Mouse (Mus musculus): ENCODE results near the gene Rasal1.

Rasal1 gene

GRCm38 (mm10) chr5:120622198-120622851 lies 26.3 kb upstream of the Rasal1 start:
- peak; percentile 70 to 71 for DNase-seq

- no peak for DNase-seq
These were observed 24.2 kb upstream of the Rasal1 start for GRCm38 (mm10) chr5:120624427-120624826.

GRCm38 (mm10) chr5:120626399-120626798 lies 22.2 kb upstream of the Rasal1 start:
- DNase-seq, result peak; percentile 64 to 69

- DNase-seq, result no peak
These were observed 20.9 kb upstream of the Rasal1 start for GRCm38 (mm10) chr5:120627515-120628300.

GRCm38 (mm10) chr5:120628624-120629023 lies 20.0 kb upstream of the Rasal1 start:
- no peak for DNase-seq

GRCm38 (mm10) chr5:120631128-120631527 lies 17.5 kb upstream of the Rasal1 start:
- DNase-seq, result peak in 1 of 2 experiments; percentile 32

- peak in 1 of 2 experiments; percentile 21 for DNase-seq
These were observed 16.7 kb upstream of the Rasal1 start for GRCm38 (mm10) chr5:120631892-120632291.

- no peak for DNase-seq
These were observed 14.5 kb upstream of the Rasal1 start, which contains the start of gene Cfap73 for GRCm38 (mm10) chr5:120634131-120634530. Gene Cfap73 (minus strand): TSS chr5:120634235.

- peak in 1 of 2 experiments; percentile 9 for DNase-seq
These were observed 13.8 kb upstream of the Rasal1 start for GRCm38 (mm10) chr5:120634860-120635259.

- DNase-seq, result no peak
These were observed 13.0 kb upstream of the Rasal1 start for GRCm38 (mm10) chr5:120635633-120636032.

- DNase-seq, result no peak
These were observed 8.5 kb upstream of the Rasal1 start for GRCm38 (mm10) chr5:120640094-120640493.

- DNase-seq, result no peak
These were observed 5.1 kb upstream of the Rasal1 start for GRCm38 (mm10) chr5:120643365-120644085.

- no peak for DNase-seq
These were observed 4.4 kb upstream of the Rasal1 start for GRCm38 (mm10) chr5:120644227-120644626.

GRCm38 (mm10) chr5:120645851-120646250 lies 2.8 kb upstream of the Rasal1 start:
- no peak for DNase-seq

- no peak for DNase-seq
These were observed 1.3 kb upstream of the Rasal1 start for GRCm38 (mm10) chr5:120647361-120647760.

- peak; percentile 34 to 37 for DNase-seq
These were observed 659 bp upstream of the Rasal1 start for GRCm38 (mm10) chr5:120647814-120648491.

GRCm38 (mm10) chr5:120649374-120649933 lies 842 bp downstream of the Rasal1 start:
- no peak for DNase-seq

GRCm38 (mm10) chr5:120649938-120650337 lies 1.3 kb downstream of the Rasal1 start:
- DNase-seq, result no peak

- no peak for DNase-seq
These were observed 2.6 kb downstream of the Rasal1 start for GRCm38 (mm10) chr5:120651230-120651629.

GRCm38 (mm10) chr5:120652915-120653701 lies 4.5 kb downstream of the Rasal1 start:
- peak; percentile 62 to 68 for DNase-seq

GRCm38 (mm10) chr5:120653873-120654272 lies 5.3 kb downstream of the Rasal1 start:
- DNase-seq, result no peak
